Mouse (Mus musculus) forebrain, embryonic 12.5 days (tissue): ENCODE results near the gene Wdr49. TPM values are rescaled to one million over a fixed set of nuclear protein-coding genes. Genes with fewer than 3 reads are reported as not detected.

Source experiments
- ATAC-seq: fragments of 200-750 bp; cut with Nextera tagmentation; 2 replicates; pipeline ENCODE4 v1.8.0; 2017; ENCODE audit warnings: moderate TSS enrichment; ENCODE audit not compliant: low FRiP score
- H3K27ac ChIP-seq: fragments of 300-500 bp; sonication (generic); 2 replicates; pipeline ENCODE4 v1.5.1; 2016; ENCODE audit warnings: mild to moderate bottlenecking
- H3K27me3 ChIP-seq: fragments of 300-500 bp; sonication (generic); 2 replicates; pipeline ENCODE4 v1.6.1; 2016; ENCODE audit warnings: mild to moderate bottlenecking
- H3K36me3 ChIP-seq: fragments of 300-500 bp; sonication (generic); replicated peaks from 2 replicates; pipeline ENCODE4 v1.6.1; 2016; ENCODE audit warnings: mild to moderate bottlenecking
- H3K4me1 ChIP-seq: fragments of 300-500 bp; sonication (generic); 2 replicates; pipeline ENCODE4 v1.6.1; 2016
- H3K4me2 ChIP-seq: fragments of 300-500 bp; sonication (generic); 2 replicates; pipeline ENCODE4 v1.6.1; 2016; ENCODE audit warnings: mild to moderate bottlenecking, moderate library complexity
- H3K4me3 ChIP-seq: fragments of 300-500 bp; sonication (generic); replicated peaks from 2 replicates; pipeline ENCODE4 v1.5.1; 2016; ENCODE audit warnings: mild to moderate bottlenecking
- H3K9ac ChIP-seq: fragments of 300-500 bp; sonication (generic); 2 replicates; pipeline ENCODE4 v1.6.1; 2016; ENCODE audit warnings: mild to moderate bottlenecking
- H3K9me3 ChIP-seq: fragments of 300-500 bp; sonication (generic); 2 replicates; pipeline ENCODE4 v1.6.1; 2016
- WGBS: fragments of 180-500 bp; shearing (Covaris S2); methylation state at CpG from one replicate; pipeline ENCODE4 v1.1.7; 2016; 5-methylcytosine and 5-hydroxymethylcytosine counted together
- polyA plus RNA-seq: library from polyadenylated mRNA; unstranded; fragments of >200 nt; fragmentation: Nextera tagmentation; extraction: Ambion mirVana; gene quantifications from 2 replicates; pipeline ENCODE4 v1.2.1, GENCODE M21; 2016

Wdr49 gene
- not detected in 2 replicates for polyA plus RNA-seq

DNA sequence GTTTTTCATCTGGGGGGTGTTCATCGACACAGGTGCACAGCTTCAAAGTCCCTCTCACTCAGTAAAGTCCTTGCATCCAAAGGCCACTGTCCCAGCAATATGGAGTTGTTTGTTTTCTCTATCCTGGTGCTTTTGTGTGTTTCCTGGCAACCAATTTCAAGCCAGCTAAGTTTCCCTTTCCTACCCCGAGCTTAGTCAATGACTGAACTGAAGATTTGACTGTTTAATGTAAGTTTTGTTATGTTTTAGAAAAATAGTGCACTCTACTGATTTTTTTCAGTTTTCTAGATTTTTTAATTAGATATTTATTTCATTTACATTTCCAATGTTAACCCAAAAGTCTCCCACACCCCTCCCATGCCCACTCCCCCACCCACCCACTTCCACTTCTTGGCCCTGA is at the start of gene Wdr49:
Wdr49 (minus strand) TSS at position 101 of the 400 bp plus-strand sequence.
- no peaks in the 10 kb centered on the region for H3K9me3 ChIP-seq
- H3K27ac ChIP-seq: no peak within 1 kb of the TSS
- no peak within 1 kb of the TSS for H3K4me3 ChIP-seq
- no peak for ATAC-seq
- no peaks in the 10 kb centered on the region for H3K36me3 ChIP-seq
- no peaks in the 10 kb centered on the region for H3K4me1 ChIP-seq
- no peak within 1 kb of the TSS for H3K4me2 ChIP-seq
- no peaks in the 10 kb centered on the region for H3K27me3 ChIP-seq
- H3K9ac ChIP-seq: no peak within 1 kb of the TSS
- 60% methylated on average over 2 of the region's 2 CpGs for WGBS

DNA sequence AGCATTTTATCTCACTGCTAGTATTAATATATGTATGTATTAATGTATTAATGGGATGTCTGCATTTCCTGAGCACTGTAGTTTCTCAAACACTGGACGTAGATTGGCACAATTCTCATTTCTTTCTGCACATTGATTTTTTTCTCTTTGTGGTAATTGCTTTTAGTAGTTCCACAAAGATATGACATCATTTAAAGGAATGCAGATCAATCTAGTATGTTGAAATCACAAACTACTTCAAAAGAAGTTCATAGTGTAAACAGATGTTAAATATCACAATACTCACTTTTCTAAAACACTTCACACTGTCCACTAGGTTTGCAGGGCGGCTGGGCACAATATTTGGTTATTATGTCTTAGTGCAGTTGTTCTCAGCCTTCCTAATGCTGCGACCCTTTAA is 49.1 kb upstream of the Wdr49 start:
- Histone ChIP-seq H3K4me3 (no peak overlapping the region), H3K4me2 (no peak overlapping the region)
- WGBS: 89% methylated on average over 3 of the region's 3 CpGs

GRCm38 (mm10) chr3:75522527-75522926 is 40.6 kb upstream of the Wdr49 start:
- 89% methylated on average over 1 of the region's 1 CpGs for WGBS
- Histone ChIP-seq H3K9ac (no peak overlapping the region), H3K4me2 (no peak overlapping the region), H3K36me3 (peaks cover 26% of the 10 kb centered on the region), H3K4me3 (no peak overlapping the region), H3K27ac (no peak overlapping the region), H3K27me3 (no peaks in the 10 kb centered on the region), H3K4me1 (no peaks in the 10 kb centered on the region), H3K9me3 (no peaks in the 10 kb centered on the region)
- no peak for ATAC-seq

More for the DNA sequence above, 49.1 kb upstream of the Wdr49 start:
- Histone ChIP-seq H3K36me3 (peaks cover 21% of the 10 kb centered on the region), H3K27me3 (no peaks in the 10 kb centered on the region), H3K4me1 (no peaks in the 10 kb centered on the region), H3K9ac (no peak overlapping the region), H3K9me3 (no peaks in the 10 kb centered on the region), H3K27ac (no peak overlapping the region)
- no peak for ATAC-seq

GRCm38 (mm10) chr3:75521314-75521713 is 39.4 kb upstream of the Wdr49 start:
- no peak for ATAC-seq

GRCm38 (mm10) chr3:75517631-75518250 is 35.8 kb upstream of the Wdr49 start:
- Histone ChIP-seq H3K4me1 (no peaks in the 10 kb centered on the region), H3K27ac (no peak overlapping the region), H3K36me3 (peaks cover 9% of the 10 kb centered on the region), H3K4me2 (no peak overlapping the region), H3K4me3 (no peak overlapping the region), H3K9me3 (no peaks in the 10 kb centered on the region), H3K27me3 (no peaks in the 10 kb centered on the region), H3K9ac (no peak overlapping the region)
- 78% methylated on average over 7 of the region's 7 CpGs for WGBS
- peak; percentile 69; the same call in 1 of the 2 replicates for ATAC-seq

More at GRCm38 (mm10) chr3:75521314-75521713, 39.4 kb upstream of the Wdr49 start:
- Histone ChIP-seq H3K27me3 (no peaks in the 10 kb centered on the region), H3K27ac (no peak overlapping the region), H3K36me3 (peaks cover 15% of the 10 kb centered on the region), H3K9me3 (no peaks in the 10 kb centered on the region), H3K4me2 (no peak overlapping the region), H3K4me3 (no peak overlapping the region), H3K9ac (no peak overlapping the region), H3K4me1 (no peaks in the 10 kb centered on the region)
- 64% methylated on average over 2 of the region's 2 CpGs for WGBS

- 89% methylated on average over 7 of the region's 7 CpGs for WGBS
- ATAC-seq: no peak
- Histone ChIP-seq H3K9me3 (no peaks in the 10 kb centered on the region), H3K36me3 (no peaks in the 10 kb centered on the region), H3K9ac (no peak overlapping the region), H3K4me2 (no peak overlapping the region), H3K4me3 (no peak overlapping the region), H3K27me3 (no peaks in the 10 kb centered on the region), H3K4me1 (no peaks in the 10 kb centered on the region), H3K27ac (no peak overlapping the region)
Observed at GRCm38 (mm10) chr3:75498961-75499960, 17.3 kb upstream of the Wdr49 start.

GRCm38 (mm10) chr3:75492913-75493312 is 11.0 kb upstream of the Wdr49 start:
- no peak overlapping the region for H3K4me2 ChIP-seq
- 60% methylated on average over 3 of the region's 3 CpGs for WGBS
- H3K4me1 ChIP-seq: no peaks in the 10 kb centered on the region

DNA sequence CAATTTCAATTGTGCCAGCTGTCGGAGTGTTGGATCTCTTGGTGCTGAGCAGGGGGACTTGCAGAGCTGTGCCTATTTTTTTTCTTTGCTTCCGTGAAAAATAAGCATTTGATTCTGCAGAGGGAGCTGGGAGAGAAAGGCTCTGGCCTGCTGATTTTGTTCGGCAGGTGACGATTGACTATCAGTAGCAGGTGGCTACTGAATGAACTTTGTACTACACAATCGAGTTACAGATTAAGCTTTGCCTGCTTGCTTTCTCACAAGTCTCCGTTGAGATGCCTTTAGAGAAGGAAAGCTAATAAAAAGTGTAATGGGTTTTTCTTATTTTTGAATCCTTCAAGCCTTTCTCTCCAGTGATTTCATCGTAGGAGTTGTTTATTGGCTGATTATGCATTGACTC is 6.8 kb downstream of the Wdr49 start:
- Histone ChIP-seq H3K4me3 (no peak overlapping the region), H3K36me3 (no peaks in the 10 kb centered on the region), H3K27me3 (no peaks in the 10 kb centered on the region), H3K27ac (no peak overlapping the region), H3K4me2 (no peak overlapping the region), H3K9me3 (no peaks in the 10 kb centered on the region), H3K4me1 (no peaks in the 10 kb centered on the region), H3K9ac (no peak overlapping the region)
- ATAC-seq: no peak
- WGBS: 80% methylated on average over 7 of the region's 7 CpGs

More at GRCm38 (mm10) chr3:75492913-75493312, 11.0 kb upstream of the Wdr49 start:
- Histone ChIP-seq H3K36me3 (no peaks in the 10 kb centered on the region), H3K9ac (no peak overlapping the region), H3K9me3 (no peaks in the 10 kb centered on the region), H3K4me3 (no peak overlapping the region), H3K27me3 (no peaks in the 10 kb centered on the region), H3K27ac (no peak overlapping the region)
- ATAC-seq: no peak

DNA sequence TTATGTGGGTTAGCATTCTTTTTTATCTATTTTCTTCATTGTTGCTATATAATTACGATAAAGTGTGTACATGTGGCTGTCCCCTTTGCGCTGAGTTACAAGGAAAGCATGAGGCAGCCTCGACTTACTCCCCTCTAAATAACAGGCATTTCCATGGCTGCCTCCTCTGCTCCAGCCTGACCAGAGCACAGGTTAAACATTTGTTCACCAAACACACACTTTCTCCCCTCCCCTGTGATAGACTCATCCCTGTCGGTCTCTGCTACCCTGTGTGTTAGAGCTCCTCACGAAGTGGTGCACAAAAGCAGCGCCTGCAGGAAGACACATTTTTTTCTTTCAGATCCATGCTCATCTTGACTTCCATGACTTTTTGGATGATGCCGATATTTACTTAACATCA is 7.3 kb downstream of the Wdr49 start:
- H3K27me3 ChIP-seq: no peaks in the 10 kb centered on the region
- no peak overlapping the region for H3K9ac ChIP-seq
- no peak overlapping the region for H3K4me3 ChIP-seq
- no peak for ATAC-seq
- H3K36me3 ChIP-seq: no peaks in the 10 kb centered on the region
- no peaks in the 10 kb centered on the region for H3K4me1 ChIP-seq
- no peak overlapping the region for H3K4me2 ChIP-seq
- H3K9me3 ChIP-seq: no peaks in the 10 kb centered on the region
- no peak overlapping the region for H3K27ac ChIP-seq
- 91% methylated on average over 7 of the region's 7 CpGs for whole genome bisulfite sequencing

DNA sequence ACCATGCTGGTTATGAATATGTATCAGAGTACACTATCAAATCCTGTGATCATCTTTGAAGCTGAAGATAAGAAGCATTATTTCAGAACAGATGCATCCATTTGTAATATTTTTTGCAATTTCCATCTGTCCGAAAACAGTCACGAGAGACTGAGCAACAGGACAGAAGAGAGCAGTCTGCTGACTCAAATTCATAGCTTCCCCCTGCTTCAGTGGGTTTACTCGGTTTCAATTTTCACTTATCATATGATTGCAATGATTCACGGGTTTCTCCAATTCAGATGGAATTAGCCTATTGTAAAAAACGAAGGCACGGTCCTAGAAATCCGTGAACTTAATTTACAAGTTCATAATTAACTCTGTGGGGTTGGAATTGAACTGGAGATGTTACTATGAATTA is 13.8 kb downstream of the Wdr49 start:
- H3K9ac ChIP-seq: no peak overlapping the region
- no peaks in the 10 kb centered on the region for H3K27me3 ChIP-seq
- 87% methylated on average over 7 of the region's 7 CpGs for WGBS
- H3K4me2 ChIP-seq: no peak overlapping the region
- H3K27ac ChIP-seq: no peak overlapping the region
- ATAC-seq: no peak
- H3K4me1 ChIP-seq: no peaks in the 10 kb centered on the region
- no peaks in the 10 kb centered on the region for H3K9me3 ChIP-seq
- no peak overlapping the region for H3K4me3 ChIP-seq
- H3K36me3 ChIP-seq: no peaks in the 10 kb centered on the region

GRCm38 (mm10) chr3:75430564-75431181 is 51.3 kb downstream of the Wdr49 start:
- Histone ChIP-seq H3K4me1 (no peaks in the 10 kb centered on the region), H3K27ac (no peak overlapping the region), H3K9me3 (no peaks in the 10 kb centered on the region), H3K4me3 (no peak overlapping the region), H3K9ac (no peak overlapping the region), H3K27me3 (no peaks in the 10 kb centered on the region), H3K4me2 (no peak overlapping the region), H3K36me3 (no peaks in the 10 kb centered on the region)
- WGBS: 81% methylated on average over 4 of the region's 4 CpGs
- ATAC-seq: no peak

GRCm38 (mm10) chr3:75395918-75396317 is 86.0 kb downstream of the Wdr49 start:
- Histone ChIP-seq H3K4me3 (no peak overlapping the region), H3K9ac (no peak overlapping the region), H3K4me2 (no peak overlapping the region), H3K27me3 (no peaks in the 10 kb centered on the region), H3K4me1 (peaks cover 15% of the 10 kb centered on the region), H3K9me3 (no peaks in the 10 kb centered on the region), H3K36me3 (no peaks in the 10 kb centered on the region), H3K27ac (no peak overlapping the region)
- ATAC-seq: peak; percentile 28
- 66% methylated on average over 4 of the region's 4 CpGs for WGBS
